Mouse (Mus musculus) cerebellum, postnatal 14 days (tissue): ENCODE measurements at regions not wholly inside any gene's neighbourhood (a gene's known extent, or its start where the extent isn't known, plus 50 kb on each side); places are given as distances from the start of the nearest gene placed in this dataset.

Experiments used
- DNase-seq, 2 experiments: peaks; one replicate each; pipeline ENCODE4 v3.0.0; 2021; ENCODE audit warnings: mixed read lengths in 2 of 2

DNA sequence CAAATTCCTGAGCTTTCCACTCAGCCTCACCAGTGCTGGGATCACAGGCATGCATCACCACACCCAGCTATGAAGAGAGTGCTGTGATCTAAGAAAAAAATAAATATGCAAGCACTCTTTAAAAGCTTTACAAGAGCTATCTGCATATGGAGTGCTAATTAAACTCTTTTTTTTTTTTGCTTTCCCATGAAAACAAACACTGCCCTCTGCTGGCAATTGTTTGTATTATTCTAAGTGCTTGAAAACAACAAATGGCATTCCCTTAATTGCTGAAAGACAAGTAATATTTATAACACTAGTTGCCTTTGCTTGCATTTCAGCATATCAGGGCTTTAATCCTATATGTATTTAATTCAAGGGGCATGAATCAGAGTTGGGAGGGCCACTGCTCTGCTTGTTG, 91.8 kb downstream of the 5730507C01Rik start:
- DNase-seq, result peak in 1 of 2 experiments; percentile 1

GRCm38 (mm10) chr12:18609835-18610234, 95.5 kb downstream of the 5730507C01Rik start:
- DNase-seq, result peak; percentile 1 to 2

DNA sequence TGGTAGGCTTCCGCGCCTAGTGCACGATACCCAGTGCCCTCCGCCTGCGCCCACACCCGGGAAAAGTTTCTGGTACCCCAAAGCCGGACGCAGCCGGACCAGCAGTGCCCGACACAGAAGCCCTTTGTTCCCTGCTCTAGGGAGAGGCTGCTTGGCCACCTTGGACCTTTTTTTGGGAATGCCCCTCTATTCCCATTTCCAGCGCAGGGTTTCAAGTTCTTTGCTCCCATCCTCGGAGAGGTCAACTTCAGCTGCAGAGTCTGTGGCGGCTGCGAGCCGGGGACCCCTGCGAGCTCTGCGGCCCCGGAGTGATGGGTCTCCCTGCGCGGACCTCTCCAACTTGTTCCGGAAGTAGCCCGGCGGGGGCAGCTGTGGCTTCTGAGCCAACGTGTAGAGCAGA, 96.3 kb downstream of the 5730507C01Rik start:
- peak; percentile 0 for DNase-seq
